Mouse (Mus musculus): ENCODE measurements around the gene Grk2.

The Grk2 gene

GRCm38 (mm10) chr19:4303640-4303995 lies 2.4 kb downstream of the Grk2 start:
- no peak for DNase-seq (ENCODE audit: low spot score)

- DNase-seq (ENCODE audit: low spot score): peak; percentile 88
These were observed 2.9 kb downstream of the Grk2 start for GRCm38 (mm10) chr19:4302936-4303639.

GRCm38 (mm10) chr19:4301735-4302651 lies 4.0 kb downstream of the Grk2 start:
- no peak for DNase-seq (ENCODE audit: low spot score)

GRCm38 (mm10) chr19:4300852-4301734 lies 4.9 kb downstream of the Grk2 start:
- no peak for DNase-seq (ENCODE audit: low spot score)

- no peak for DNase-seq (ENCODE audit: low spot score)
These were observed 5.7 kb downstream of the Grk2 start for GRCm38 (mm10) chr19:4300271-4300704.

- DNase-seq (ENCODE audit: low spot score): no peak
These were observed 6.3 kb downstream of the Grk2 start for GRCm38 (mm10) chr19:4299574-4300270.

- no peak for DNase-seq (ENCODE audit: low spot score)
These were observed 6.9 kb downstream of the Grk2 start for GRCm38 (mm10) chr19:4299126-4299525.

GRCm38 (mm10) chr19:4298322-4299121 lies 7.5 kb downstream of the Grk2 start:
- DNase-seq (ENCODE audit: low spot score): no peak

- no peak for DNase-seq (ENCODE audit: low spot score)
These were observed 8.2 kb downstream of the Grk2 start for GRCm38 (mm10) chr19:4297851-4298250.

- DNase-seq (ENCODE audit: low spot score): no peak
These were observed 9.4 kb downstream of the Grk2 start for GRCm38 (mm10) chr19:4296611-4297010.

GRCm38 (mm10) chr19:4295391-4295790 lies 10.6 kb downstream of the Grk2 start:
- DNase-seq (ENCODE audit: low spot score): no peak

GRCm38 (mm10) chr19:4294381-4295097 lies 11.5 kb downstream of the Grk2 start:
- DNase-seq (ENCODE audit: low spot score): no peak

GRCm38 (mm10) chr19:4291161-4291560 lies 14.9 kb downstream of the Grk2 start:
- DNase-seq (ENCODE audit: low spot score): no peak

GRCm38 (mm10) chr19:4290749-4291148 lies 15.3 kb downstream of the Grk2 start:
- no peak for DNase-seq (ENCODE audit: low spot score)

GRCm38 (mm10) chr19:4283653-4284052 lies 22.4 kb downstream of the Grk2 start:
- DNase-seq (ENCODE audit: low spot score): no peak

GRCm38 (mm10) chr19:4282898-4283553 lies 23.0 kb downstream of the Grk2 start, which contains the start of gene Ankrd13d:
Gene Ankrd13d (minus strand): TSS chr19:4283137.
- peak; percentile 62 for DNase-seq (ENCODE audit: low spot score)

- DNase-seq (ENCODE audit: low spot score): no peak
These were observed 25.6 kb downstream of the Grk2 start for GRCm38 (mm10) chr19:4280425-4280824.

- no peak for DNase-seq (ENCODE audit: low spot score)
These were observed 26.5 kb downstream of the Grk2 start for GRCm38 (mm10) chr19:4279487-4279886.

GRCm38 (mm10) chr19:4270972-4271371 lies 35.0 kb downstream of the Grk2 start:
- no peak for DNase-seq (ENCODE audit: low spot score)

Measured in adipocyte (in vitro differentiated cells).